Mouse (Mus musculus): ENCODE data around the gene Tmprss4.

The Tmprss4 gene

DNA sequence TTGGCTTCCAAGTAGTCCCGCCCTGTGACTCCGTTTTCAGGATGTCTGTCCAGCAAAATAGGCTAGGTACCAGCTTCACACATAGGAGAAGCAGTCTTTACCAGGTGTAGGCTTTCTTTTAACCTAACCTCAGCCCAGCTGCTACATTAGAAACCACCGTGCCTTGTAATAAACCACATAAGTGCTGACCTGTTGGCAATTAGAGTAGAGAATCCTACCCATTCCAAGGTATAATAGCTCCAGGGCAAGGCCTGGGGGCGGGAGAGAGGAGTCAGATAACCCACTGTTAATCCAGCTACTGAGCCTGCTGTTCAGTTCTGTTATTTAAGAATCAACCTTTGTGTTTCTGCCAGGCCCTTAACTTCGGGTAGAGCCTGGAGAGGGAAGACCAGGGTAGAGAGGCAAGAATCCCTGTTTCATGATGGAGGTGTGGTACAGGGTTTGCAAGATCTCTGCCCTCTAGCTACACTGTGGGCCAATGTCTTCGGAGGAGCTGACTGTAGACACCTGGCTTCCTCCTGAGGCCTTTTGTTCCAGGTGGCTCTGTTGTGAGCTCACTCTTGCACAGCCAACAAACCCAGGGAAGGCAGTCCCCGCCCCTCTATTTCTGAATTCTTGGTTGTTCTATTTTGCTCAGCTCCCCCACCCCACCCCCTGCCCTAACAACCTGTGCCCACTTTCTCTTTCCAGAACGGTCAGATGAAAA is 7.6 kb downstream of the Tmprss4 start:
- no peak for DNase-seq

DNA sequence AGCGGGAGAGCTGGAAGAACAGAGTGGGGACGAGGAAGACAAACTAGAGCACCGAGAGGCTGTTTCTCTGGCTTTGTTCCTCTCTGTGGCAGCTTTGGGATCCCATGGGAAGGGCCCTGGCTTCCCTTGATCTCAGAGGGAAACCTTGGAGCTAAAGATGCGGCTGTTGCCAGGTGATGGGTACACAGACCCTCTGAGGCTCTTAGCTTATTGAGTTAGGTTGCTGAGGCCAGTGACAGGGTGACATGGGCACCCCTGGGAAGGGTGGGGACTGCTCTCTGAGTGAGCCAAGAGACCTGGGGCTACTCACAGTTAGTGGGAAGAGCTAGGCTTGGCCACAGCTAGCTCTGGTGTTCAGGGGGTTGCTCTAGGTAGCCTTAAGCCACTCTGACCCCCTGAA is 8.4 kb downstream of the Tmprss4 start:
- DNase-seq = no peak

DNA sequence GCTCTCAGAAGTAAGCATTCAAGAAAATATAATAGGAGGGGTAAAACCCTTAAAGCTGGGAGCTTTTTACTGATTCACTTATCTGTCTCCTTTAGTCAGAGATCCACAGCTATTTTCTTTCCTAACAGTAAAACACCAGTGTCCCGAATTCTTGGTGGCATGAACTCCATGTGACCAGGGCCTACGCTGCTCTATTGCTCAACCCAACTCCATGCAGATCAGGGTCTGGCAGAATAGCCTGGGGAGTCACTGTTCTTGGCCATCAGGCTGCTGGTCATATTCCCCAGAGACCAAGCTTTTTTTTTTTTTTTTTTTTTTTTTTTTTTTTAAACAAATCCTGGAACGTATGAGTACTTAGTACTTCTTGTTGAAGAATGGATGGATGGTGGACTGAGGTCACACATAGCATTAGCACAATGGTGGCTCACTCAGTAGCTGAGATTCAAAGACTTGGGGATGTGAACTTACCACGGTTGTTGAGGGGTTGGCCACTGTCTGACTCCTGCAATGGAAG is 14.2 kb downstream of the Tmprss4 start:
- no peak for DNase-seq

DNA sequence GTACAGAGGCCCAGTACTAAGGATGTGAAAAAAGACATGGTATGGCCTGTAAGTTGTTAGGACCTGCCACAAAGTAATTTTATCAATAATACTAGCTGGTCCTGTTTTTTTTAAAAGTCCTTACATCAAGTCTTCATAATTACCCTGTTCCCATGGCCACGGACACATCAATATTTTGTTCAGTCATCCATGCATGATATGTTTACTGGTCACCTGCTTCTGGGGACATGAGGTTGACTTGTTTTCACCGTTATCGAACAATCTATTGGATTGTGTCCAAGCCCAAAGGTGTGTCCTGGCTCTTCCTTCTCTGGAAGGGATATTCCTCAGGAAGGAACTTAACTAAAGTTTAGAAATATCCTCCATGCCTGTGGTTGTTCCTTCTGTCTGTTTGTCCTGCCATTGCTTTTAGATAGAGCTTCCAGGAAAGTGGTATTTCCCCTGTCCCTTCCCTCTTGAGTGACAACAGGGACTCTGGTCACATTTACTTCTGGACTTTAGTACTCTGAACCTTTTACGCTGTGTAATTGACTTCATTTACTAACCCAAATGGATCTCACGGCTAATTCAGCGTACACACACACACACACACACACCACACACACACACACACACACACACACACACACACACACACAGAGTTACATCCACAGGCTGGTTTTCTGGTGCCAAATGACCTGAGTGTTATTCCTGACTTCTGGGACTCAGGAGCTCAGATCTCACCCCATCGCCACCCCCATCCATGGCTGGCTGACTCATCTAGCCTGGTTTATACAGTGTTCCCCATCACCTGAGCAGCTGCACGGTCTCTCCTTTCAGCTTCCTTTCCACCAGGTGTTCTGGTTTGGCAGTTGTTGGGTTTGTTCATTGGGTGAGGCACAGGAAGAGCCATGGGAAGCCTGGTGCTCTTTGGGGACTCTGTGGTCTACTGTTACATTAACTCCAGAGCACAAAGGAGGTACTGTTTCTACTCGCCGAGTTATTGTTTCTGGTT is 15.0 kb downstream of the Tmprss4 start:
- no peak for DNase-seq

DNA sequence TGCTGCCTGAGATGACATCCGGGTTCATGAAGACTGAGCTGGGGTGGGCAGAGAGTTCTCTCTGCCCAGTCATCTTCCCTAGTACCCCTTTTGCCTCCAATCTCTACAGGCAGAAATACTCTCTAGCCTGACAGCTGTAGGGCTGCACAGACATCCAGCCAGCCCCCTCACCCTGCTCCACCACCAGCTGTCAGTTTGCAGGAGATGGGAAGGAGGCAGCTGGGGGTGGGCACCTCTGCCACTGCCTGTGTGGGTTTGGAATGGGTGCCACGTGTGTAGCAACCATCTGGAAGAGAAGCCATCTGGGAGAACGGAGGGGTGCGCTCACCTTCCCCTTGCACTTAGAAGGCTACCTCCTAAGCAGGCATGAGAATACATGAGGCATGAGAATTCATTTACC is 18.6 kb downstream of the Tmprss4 start:
- DNase-seq = peak; percentile 66

DNA sequence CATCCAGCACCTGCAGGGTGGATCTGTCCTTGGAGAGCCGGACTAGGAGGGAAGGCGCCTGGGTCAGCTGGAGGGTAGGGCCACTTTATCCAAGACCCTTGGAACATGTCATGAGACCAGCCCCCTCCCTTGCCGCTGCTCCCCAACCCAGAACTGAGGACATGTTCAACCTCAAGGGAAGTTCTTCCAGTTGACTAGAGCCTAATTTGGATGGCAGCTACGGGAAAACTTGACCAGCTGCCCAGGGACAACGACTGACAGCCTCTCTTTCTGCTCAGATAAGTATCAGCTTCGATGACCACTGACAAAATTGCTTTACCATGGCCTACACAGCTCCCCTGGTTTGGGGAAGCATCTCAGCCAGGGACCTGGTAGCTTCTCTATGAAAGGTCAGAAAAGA is 20.6 kb downstream of the Tmprss4 start:
- no peak for DNase-seq

DNA sequence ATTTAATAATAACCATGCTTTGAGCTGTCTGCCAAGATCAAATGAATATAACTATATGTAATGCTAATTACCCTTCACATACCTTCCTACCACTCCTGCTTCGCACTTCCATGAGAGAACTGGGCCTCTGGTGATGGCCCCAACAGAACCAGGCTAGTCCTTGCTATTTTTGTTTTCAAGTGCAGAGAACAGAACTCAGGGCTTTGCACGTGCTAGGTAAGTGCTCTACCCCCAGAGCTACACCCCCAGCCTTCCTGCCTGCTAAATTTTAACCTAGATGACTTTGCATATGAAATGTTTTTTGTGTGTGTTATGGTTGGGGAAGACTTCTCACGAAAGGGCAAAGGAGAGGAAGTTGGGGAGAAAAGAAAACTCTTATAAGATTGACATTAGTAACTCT is 21.4 kb downstream of the Tmprss4 start:
- no peak for DNase-seq

DNA sequence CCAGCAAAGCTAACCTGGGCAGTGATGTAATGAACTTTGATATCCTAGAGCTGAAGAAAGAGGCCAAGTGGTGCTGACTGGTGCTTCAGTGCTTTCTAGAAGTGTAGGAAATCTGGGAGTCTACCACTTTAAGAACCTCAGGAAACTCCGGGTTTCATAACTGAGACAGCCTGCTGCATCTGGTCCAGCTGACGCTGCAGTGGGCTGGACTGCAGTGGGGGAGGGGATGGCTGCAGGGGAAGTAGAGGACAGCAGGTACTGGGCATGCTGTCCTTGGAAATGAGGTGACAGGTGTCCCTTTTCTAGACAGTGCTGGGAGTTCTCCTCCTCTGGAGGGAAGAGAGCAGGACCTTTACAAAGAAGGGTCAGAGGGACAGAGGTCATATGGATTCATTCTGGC is 22.1 kb downstream of the Tmprss4 start, which contains the start of gene BC049352:
BC049352 (plus strand) TSS at position 238 of the 400 bp plus-strand sequence.
- DNase-seq = peak; percentile 28

DNA sequence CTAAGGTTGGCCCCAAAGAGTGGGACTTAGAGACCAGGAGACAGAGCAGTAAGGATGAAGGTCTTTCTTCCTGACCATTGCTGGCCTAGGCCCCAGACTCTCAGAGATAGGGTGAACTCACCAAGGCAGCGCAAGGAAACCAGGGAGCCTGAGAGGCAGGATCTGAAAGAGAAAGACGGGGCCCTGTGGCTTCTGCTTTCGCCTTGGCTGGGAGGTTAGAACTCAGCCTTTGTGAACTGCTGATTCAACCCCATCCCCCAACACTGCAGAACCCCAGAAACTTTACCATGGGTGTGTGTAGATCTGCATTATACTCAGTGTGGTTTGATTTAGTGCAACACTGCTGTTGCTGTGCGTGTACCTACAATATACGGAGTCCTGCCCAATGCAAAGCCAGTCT is 24.6 kb downstream of the Tmprss4 start:
- DNase-seq = no peak

DNA sequence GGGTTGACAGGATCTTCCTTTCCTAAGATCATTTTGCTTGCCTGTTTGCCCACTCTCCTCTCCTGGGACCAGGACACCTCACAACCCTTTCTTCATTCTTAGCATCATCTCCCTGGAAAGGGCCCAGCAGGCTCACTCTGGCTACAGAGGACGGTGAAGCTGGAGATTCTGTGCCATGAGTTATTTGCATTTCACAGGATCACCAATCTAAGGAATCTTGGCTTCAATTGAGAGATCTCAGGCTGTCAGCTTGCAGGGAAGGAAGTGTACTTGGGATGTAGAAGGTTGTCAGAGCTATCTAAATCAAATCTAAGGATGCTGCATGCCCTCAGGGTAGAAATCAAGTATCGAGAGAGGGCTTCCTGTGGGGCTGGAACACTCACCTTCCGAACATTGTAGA is 30.4 kb downstream of the Tmprss4 start:
- DNase-seq = no peak

DNA sequence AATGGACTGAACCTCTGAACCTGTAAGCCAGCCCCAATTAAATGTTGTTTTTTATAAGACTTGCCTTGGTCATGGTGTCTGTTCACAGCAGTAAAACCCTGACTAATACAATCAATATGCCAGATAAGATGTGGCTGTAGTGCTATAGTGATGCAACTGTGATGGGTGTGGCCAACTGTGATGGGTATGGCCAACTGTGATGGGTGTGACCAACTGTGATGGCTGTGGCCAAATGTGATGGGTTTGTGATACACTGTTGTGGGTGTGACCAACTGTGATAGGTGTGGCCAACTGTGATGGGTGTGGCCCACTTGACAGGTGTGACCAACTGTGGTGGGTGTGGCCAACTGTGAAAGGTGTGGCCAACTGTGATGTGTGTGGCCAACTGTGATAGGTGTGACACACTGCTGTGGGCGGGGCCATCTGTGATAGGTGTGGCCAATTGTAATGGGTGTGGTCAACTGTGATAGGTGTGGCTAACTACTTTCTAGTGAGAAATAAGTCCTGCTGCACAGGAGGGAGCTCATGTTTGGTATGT is 32.8 kb downstream of the Tmprss4 start:
- DNase-seq = no peak

DNA sequence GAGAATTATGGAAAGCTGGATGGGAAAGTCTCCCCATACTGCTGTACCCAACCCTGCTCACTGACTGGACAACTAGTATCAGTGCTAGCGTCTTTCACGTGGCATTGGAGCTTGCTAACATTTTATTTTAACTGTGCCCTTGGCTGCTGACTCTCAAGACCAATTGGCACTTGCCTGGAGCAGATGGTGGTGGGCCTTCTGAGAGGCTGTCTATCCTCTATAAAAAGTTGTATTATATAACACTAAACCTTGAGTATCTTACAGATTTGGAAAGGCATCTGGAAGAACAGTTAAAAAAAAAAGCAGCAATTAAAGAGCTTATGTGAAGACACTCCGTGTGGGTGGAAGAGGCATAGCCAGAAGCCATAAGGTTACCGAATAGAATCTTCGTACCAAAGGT is 33.7 kb downstream of the Tmprss4 start:
- no peak for DNase-seq

DNA sequence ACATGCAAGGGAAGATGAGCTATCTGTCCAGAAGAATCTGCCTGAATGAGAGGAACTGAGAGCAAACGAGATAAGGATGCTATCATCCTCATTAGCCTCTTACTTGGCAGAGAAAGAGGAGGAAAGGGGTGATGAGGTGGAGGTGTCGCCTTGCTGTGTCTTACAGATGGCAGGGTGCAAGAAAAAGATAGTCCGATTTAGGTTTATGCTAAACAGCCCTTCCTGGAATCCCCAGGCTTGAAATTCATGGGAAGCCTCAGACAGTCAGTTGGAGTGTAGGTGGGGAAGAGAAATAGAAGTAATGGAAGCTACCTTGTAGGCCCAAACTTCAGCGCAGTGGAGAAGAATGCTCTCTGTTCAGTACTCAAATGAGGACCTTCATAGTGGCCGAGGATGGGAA is 36.0 kb downstream of the Tmprss4 start:
- no peak for DNase-seq

DNA sequence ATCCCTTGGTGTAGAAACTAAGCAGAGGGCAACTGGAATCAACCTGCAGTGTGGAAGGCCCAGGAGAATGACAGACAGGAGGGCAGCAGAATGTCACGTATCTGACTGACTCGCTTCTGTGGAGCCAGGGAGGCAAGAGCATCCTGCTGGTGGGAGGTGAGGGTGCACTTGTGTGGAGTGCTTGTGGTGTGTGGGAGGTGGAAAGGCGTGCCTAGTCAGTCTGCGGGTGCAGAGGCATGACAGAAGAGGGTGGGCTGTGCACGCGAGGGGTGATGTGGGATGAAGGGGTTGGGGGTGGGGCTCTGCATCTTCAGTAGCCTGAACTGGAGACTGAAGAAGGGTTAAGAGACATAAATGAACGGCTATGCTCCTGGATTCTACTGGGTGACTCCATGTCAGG is 50.5 kb downstream of the Tmprss4 start:
- peak; percentile 13 for DNase-seq

DNA sequence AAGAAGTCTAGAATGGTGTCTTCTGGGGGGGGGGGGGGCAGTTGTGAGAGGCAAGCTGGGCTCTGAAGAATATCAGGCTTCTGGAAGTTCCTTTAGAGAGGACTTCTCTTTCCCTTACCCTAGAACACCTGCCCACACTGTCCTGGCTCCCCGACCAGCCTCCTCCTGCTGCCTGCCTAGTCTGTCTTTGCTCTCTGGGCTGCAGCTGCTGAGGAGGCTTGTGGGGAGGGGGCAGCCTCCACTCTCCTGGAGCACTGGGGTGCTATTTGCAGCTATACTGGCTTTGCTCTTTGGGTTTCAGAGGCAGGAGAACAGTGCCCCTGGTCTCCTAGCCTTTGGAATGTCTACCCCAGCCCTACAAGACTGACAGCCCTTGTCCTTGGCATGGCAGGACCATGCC is 53.0 kb downstream of the Tmprss4 start:
- no peak for DNase-seq

DNA sequence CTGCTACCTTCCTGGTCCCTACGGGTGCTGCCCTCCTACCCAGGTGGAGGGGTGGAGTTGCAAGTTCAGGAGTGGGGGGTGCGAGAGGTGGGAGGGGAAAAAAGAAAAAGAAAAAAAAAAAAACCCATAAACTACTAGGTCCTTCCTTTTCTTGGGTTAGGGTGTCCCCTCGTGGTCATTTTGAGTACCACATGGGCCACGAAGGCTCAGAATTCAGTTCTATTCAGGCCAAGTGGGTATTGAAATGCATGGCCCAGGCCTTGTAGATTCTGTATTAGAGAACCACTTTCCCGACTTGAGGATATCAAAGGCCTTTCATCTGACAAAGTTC is 57.7 kb downstream of the Tmprss4 start:
- DNase-seq = peak; percentile 53

DNA sequence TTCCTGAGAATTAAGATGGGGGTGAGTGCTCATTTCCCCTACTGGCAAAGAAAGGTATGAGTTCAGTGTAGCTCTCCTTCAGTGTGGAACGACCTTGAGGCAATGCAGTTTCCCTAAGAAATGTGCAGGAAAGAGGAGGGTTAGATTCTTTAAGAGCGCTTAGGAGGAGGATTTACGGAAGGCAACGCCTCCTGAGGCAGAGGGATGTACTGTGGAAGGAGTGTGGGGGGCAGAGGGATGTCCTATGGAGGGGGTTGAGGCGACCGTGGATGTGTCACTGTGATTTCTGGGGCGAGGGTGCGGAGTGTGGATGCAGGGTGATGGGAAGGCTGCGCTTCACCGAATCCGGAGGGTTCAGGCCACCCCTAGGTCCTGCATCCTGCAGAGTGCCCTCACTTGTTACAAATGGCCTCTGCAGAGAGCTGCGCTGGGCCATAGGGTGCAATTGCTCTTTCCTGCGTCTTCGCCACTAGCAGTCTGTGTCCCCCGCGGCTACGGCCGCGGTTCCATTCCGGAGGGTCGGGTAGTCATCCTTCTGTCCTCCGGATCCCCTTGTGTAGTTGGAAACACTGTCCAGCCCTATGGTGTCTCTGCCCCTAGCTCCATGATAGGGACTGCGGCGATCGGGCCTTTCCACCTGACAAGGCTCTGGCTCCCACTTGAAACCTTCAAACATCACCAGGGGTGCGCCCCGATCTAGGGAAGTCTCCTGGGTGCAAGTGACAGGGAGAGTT is 58.2 kb downstream of the Tmprss4 start:
- no peak for DNase-seq

DNA sequence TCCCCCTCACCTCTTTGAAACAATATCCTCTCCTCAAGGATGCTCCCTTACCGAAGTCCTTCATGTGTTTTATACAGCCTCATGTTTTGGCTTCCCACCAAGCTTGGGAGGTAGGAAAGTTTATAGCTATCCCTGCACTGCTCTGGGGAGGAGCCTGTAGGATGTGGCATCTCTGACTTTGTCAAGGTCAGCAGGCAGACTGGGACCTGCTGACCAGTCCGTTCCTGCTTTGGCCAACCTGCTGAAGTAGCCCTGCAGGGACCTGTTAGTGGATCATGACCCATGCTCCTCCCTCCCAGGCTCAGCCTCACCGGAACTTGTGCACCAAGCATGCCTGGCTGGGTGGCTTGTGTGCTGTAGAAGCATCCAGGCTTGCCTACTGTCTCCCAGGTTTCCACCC is 61.2 kb downstream of the Tmprss4 start:
- no peak for DNase-seq

DNA sequence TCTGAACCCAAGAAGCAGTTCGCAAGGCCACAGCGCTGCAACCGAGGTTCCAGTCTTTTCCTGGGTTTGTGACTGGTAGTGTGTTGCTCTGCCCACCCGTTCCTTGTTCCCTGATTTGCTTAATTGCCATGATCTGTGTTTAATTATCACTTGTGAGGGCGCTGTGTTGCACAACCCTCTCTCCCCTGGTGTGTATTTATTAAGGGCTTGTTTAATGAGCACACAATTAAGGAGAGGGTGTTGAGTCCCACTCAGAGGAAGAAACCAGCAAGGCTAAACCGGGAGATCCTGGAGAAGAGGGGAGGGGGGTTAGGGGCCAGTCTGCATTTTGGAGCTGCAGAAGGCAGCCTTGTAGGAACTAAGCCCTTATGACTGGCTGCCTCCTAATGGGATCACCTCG is 62.9 kb downstream of the Tmprss4 start:
- no peak for DNase-seq

DNA sequence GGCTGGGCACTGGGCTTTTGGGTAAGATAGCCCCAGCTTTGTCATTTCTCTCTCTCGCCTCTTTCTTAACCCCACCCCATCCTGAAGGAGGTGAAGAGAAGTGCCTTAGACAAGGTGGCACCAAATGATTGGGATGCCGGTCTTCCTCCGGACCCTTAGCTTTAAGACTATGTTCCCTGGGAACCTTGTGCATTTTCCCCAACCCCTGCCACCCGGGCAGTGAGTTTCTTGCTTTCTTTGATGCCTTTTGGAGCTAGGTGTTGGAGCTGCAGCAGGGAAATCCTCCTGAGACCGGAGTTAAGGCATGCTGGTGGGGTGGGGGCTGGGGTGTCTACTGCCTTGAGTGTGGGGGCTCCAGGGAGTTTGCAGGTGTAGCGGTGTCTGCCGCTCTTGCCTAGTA is 64.8 kb downstream of the Tmprss4 start:
- DNase-seq = no peak

DNA sequence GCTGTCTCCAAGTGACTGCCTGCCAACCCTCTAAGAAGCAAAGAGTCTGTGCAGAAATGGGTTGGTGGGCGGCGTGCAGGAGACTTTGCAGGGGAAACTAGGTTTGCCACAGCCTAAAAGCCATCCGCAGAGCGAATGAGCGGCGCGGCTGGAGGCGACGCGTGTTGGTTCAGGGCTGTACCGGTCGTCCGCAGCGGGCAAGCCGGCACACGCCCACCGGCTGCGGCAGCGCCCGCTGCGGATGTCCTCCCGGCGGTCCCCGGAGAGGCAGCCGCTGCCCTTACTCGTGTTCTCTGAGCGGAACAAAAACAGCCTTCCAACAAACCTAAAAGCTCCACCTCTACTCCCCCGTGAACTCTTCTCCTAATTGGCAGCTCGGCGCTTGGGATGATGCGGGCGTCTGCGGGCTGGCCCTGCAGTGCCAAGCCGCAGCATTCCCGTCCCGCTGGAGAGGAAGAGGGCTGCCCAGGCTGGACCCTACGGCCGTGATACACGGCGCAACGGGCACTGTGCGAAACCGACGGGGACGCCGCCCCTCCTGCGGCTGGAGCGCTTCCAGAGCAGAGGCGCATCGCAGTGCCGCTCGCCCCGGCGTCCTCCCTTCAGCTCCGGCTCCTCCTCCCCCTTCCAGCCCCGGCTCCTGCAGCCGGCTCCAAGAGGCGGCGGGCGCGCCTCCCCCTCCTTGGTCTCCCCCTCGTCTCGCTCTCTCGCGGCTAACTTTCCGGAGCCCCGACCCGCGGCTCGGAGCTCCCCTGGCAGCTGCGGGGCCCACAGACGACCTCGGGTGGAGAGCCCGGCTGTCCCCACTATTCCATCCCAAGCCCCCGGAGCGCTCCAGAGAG is 65.5 kb downstream of the Tmprss4 start, which contains the start of gene Scn4b:
Scn4b (plus strand) TSS at position 205 of the 842 bp plus-strand sequence.
- DNase-seq = no peak
